Mouse (Mus musculus) CH12.LX (cell line): Measurements from ENCODE around the gene Stab1. TPM values are rescaled to one million over a fixed set of nuclear protein-coding genes. Genes with fewer than 3 reads are reported as not detected.

Source experiments
- DNase-seq: peaks from one replicate; pipeline ENCODE4 v3.0.0-alpha.2; 2013; ENCODE audit errors: extremely low read depth
- H3K27ac ChIP-seq: 2 replicates; pipeline ENCODE4 v1.5.1; 2012; ENCODE audit warnings: low read depth, mild to moderate bottlenecking, control low read depth, moderate library complexity; ENCODE audit not compliant: insufficient read depth
- H3K27me3 ChIP-seq: replicated peaks from 2 replicates; pipeline ENCODE3; 2012; ENCODE audit warnings: inconsistent platforms
- H3K36me3 ChIP-seq, 2 experiments: replicated peaks in 1 of 2; 2 replicates each; pipeline versions ENCODE3 to v1.6.1; 2012; ENCODE audit warnings: inconsistent platforms in 1 of 2, low read length in 1 of 2, mild to moderate bottlenecking in 1 of 2, mixed read lengths in 1 of 2, moderate library complexity in 1 of 2; ENCODE audit not compliant: control insufficient read depth in 1 of 2, insufficient read depth in 1 of 2
- H3K4me1 ChIP-seq, 2 experiments: 2 replicates each; pipeline ENCODE4 v1.6.1; 2012; ENCODE audit warnings: inconsistent platforms in 1 of 2, moderate library complexity in 1 of 2; ENCODE audit not compliant: insufficient read depth in 2 of 2, control insufficient read depth in 1 of 2
- H3K4me2 ChIP-seq: 2 replicates; pipeline ENCODE4 v1.6.1; 2012; ENCODE audit warnings: low read depth, mild to moderate bottlenecking, control low read depth; ENCODE audit not compliant: poor library complexity, insufficient read depth, severe bottlenecking
- H3K4me3 ChIP-seq, 3 experiments: fragments of 150-350 bp in 1 of 3; sonication (generic) in 1 of 3; replicated peaks in 1 of 3; 2 replicates each; pipeline versions ENCODE3 to v1.5.1; 2011 to 2012; ENCODE audit warnings: low read depth in 2 of 3, low read length in 2 of 3, mild to moderate bottlenecking in 2 of 3, moderate library complexity in 2 of 3, control low read depth in 1 of 3, improper control_type of control experiment in 1 of 3, inconsistent platforms in 1 of 3, mixed read lengths in 1 of 3; ENCODE audit not compliant: poor library complexity in 1 of 3
- H3K79me2 ChIP-seq: replicated peaks from 2 replicates; pipeline ENCODE4 v1.6.1; 2012; ENCODE audit warnings: mild to moderate bottlenecking, moderate library complexity; ENCODE audit not compliant: control insufficient read depth, poor library complexity, insufficient read depth, severe bottlenecking; ENCODE audit errors: extremely low read depth
- H3K9ac ChIP-seq: 2 replicates; pipeline ENCODE4 v1.6.1; 2012; ENCODE audit warnings: low read depth, mild to moderate bottlenecking, control low read depth, moderate library complexity; ENCODE audit not compliant: insufficient read depth
- H3K9me3 ChIP-seq: replicated peaks from 2 replicates; pipeline ENCODE3; 2012; ENCODE audit warnings: low read length, inconsistent platforms, mixed read lengths
- BHLHE40 ChIP-seq: IDR thresholded peaks from 2 replicates; pipeline ENCODE4 v1.6.1; 2011; ENCODE audit warnings: mild to moderate bottlenecking, low read depth, low read length, improper control_type of control experiment
- ELF1 ChIP-seq: IDR thresholded peaks from 2 replicates; pipeline ENCODE4 v1.6.1; 2014; ENCODE audit warnings: low read depth, mild to moderate bottlenecking, inconsistent platforms, low read length, improper control_type of control experiment
- ETS1 ChIP-seq: conservative IDR thresholded peaks from 2 replicates; pipeline ENCODE4 v1.6.1; 2012; ENCODE audit warnings: low read depth, mild to moderate bottlenecking, inconsistent platforms, low read length, improper control_type of control experiment, moderate library complexity
- GABPA ChIP-seq: IDR thresholded peaks from 2 replicates; pipeline ENCODE4 v1.6.1; 2012; ENCODE audit warnings: low read depth, low read length, improper control_type of control experiment, inconsistent platforms; ENCODE audit not compliant: insufficient replicate concordance
- IRF4 ChIP-seq: IDR thresholded peaks from 2 replicates; pipeline ENCODE4 v1.6.1; 2014; ENCODE audit warnings: low read depth, mild to moderate bottlenecking, inconsistent platforms, low read length, improper control_type of control experiment
- JUN ChIP-seq: IDR thresholded peaks from 2 replicates; pipeline ENCODE4 v1.6.1; 2011; ENCODE audit warnings: low read depth, mild to moderate bottlenecking, low read length, improper control_type of control experiment, moderate library complexity; ENCODE audit not compliant: insufficient read depth
- JUND ChIP-seq: conservative IDR thresholded peaks from 2 replicates; pipeline ENCODE4 v1.6.1; 2011; ENCODE audit warnings: low read depth, low read length, improper control_type of control experiment
- KAT2A ChIP-seq: IDR thresholded peaks from 2 replicates; pipeline ENCODE4 v1.6.1; 2012; ENCODE audit warnings: low read length, improper control_type of control experiment, inconsistent platforms; ENCODE audit not compliant: insufficient replicate concordance
- MAX ChIP-seq: IDR thresholded peaks from 2 replicates; pipeline ENCODE4 v1.6.1; 2011; ENCODE audit warnings: low read length, improper control_type of control experiment
- MYC ChIP-seq: IDR thresholded peaks from 2 replicates; pipeline ENCODE4 v1.6.1; 2011; ENCODE audit warnings: low read depth, mild to moderate bottlenecking, improper control_type of control experiment, low read length
- NELFE ChIP-seq: IDR thresholded peaks from 2 replicates; pipeline ENCODE4 v1.6.1; 2011; ENCODE audit warnings: low read depth, low read length, improper control_type of control experiment
- NRF1 ChIP-seq: IDR thresholded peaks from 2 replicates; pipeline ENCODE4 v1.6.1; 2014; ENCODE audit warnings: low read depth, mild to moderate bottlenecking, inconsistent platforms, low read length, improper control_type of control experiment, moderate library complexity
- POLR2A ChIP-seq: IDR thresholded peaks from 2 replicates; pipeline ENCODE4 v1.6.1; 2011; ENCODE audit warnings: low read depth, mild to moderate bottlenecking, improper control_type of control experiment, low read length
- SIN3A ChIP-seq: IDR thresholded peaks from 2 replicates; pipeline ENCODE4 v1.6.1; 2012; ENCODE audit warnings: low read length, improper control_type of control experiment, inconsistent platforms
- TBP ChIP-seq: conservative IDR thresholded peaks from 2 replicates; pipeline ENCODE4 v1.6.1; 2011; ENCODE audit warnings: low read depth, low read length, improper control_type of control experiment
- UBTF ChIP-seq: IDR thresholded peaks from 2 replicates; pipeline ENCODE4 v1.6.1; 2012; ENCODE audit warnings: low read depth, mild to moderate bottlenecking, inconsistent platforms, low read length, improper control_type of control experiment, moderate library complexity
- ZC3H11A ChIP-seq: IDR thresholded peaks from 2 replicates; pipeline ENCODE4 v1.6.1; 2012; ENCODE audit warnings: low read depth, mild to moderate bottlenecking, inconsistent platforms, low read length, improper control_type of control experiment
- ZKSCAN1 ChIP-seq: IDR thresholded peaks from 2 replicates; pipeline ENCODE4 v1.6.1; 2012; ENCODE audit warnings: low read depth, inconsistent platforms, low read length, improper control_type of control experiment, borderline replicate concordance
- ZNF384 ChIP-seq: IDR thresholded peaks from 2 replicates; pipeline ENCODE4 v1.6.1; 2012; ENCODE audit warnings: low read depth, low read length, improper control_type of control experiment, inconsistent platforms
- dilution Hi-C: fragments of 300-500 bp; cut with MboI; formaldehyde crosslinking; loops from 2 replicates; pipeline ENCODE4 v1.14.3; 2020; ENCODE audit warnings: low sequenced_read_pairs; ENCODE audit not compliant: extremely low pct_unique_long_range_greater_than_20kb, extremely low pct_ligation_motif_present
- in situ Hi-C: fragments of 300-500 bp; cut with MboI; formaldehyde crosslinking; loops from 3 replicates; pipeline ENCODE4 v1.14.3; 2019; ENCODE audit warnings: low sequenced_read_pairs, low pct_ligation_motif_present, low pct_unique_long_range_greater_than_20kb, mixed read lengths
- polyA plus RNA-seq: library from polyadenylated mRNA; unstranded; fragments of >175 nt; gene quantifications from 2 replicates; pipeline ENCODE4 v1.2.1, GENCODE M21; 2012; ENCODE audit warnings: low read depth; ENCODE audit not compliant: insufficient read length
- total RNA-seq, 2 experiments: library from RNA; depleted of rRNA; stranded (reverse); fragments of 300-350 nt in 1 of 2; fragments of >200 nt in 1 of 2; gene quantifications; 2 replicates each; pipeline ENCODE4 v1.2.3; 2012 to 2014

Gene Stab1
- total and polyA plus RNA-seq, 3 experiments = 3.9 to 11.2 (median 5.8) TPM

DNA sequence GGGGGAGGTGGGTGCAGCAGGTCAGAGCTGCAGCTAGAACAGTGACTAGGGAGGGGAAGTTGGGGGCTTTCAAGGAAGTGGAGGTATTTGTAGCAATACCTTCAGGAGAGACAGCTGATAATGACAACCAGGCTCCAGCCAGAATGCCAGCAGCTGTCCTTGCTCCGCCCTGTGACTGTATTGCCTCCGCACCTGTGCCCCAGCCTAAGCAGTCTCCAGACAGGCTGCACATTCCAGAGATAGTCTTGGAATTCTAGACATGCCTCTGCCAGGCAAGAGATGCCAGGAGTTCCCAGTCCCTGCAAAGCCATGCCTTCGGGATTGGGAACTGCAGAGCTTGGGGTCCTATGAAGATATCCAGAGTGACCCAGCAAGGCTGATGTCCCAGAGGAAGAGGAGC is 44.1 kb upstream of the Stab1 start:
- TF ChIP-seq SIN3A (no peak), JUN (no peak), ETS1 (no peak), TBP (no peak), JUND (no peak), ZNF384 (no peak), KAT2A (no peak), IRF4 (no peak), BHLHE40 (no peak)
- Histone ChIP-seq H3K27me3 (peaks cover 13% of the 10 kb centered on the region), H3K9me3 (no peaks in the 10 kb centered on the region), H3K4me2 (no peak overlapping the region), H3K36me3 (no peaks in the 10 kb centered on the region), H3K79me2 (no peaks in the 10 kb centered on the region), H3K4me1 (peaks cover 11 to 23% of the 10 kb centered on the region in 2 experiments), H3K4me3 (no peak overlapping the region), H3K27ac (no peak overlapping the region), H3K9ac (no peak overlapping the region)
- in situ Hi-C loops (no loop called here), dilution Hi-C loops (no loop called here)
- no peak for DNase-seq

DNA sequence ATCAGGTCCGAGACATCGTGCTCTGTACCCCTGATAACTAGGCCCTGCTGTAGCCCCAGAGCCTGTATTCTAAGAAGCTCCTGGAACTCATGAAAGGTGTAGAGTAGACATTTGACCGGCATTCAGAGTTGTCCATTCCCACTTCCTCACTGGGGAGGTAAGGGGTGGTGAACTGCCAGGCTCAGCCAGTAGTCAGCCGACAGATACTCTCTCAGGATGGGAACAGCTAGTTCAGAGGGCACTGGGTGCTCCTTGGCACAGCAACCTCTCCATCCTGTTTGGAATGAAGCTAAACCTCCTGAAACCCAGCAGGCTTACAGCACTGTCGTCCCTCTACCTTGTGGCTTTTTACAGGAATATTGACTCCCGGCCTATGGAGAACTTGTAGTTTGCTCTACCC is 43.4 kb upstream of the Stab1 start:
- DNase-seq = no peak
- in situ Hi-C loops (no loop called here), dilution Hi-C loops (no loop called here)
- TF ChIP-seq IRF4 (no peak), ELF1 (no peak), NELFE (no peak), ZC3H11A (no peak), UBTF (no peak), GABPA (no peak), JUN (no peak), MYC (no peak), ETS1 (no peak), MAX (no peak), POLR2A (no peak), ZKSCAN1 (no peak), BHLHE40 (no peak), NRF1 (no peak)
- H3K36me3 ChIP-seq = no peaks in the 10 kb centered on the region
- no peak overlapping the region for H3K27ac ChIP-seq
- H3K9me3 ChIP-seq = no peaks in the 10 kb centered on the region
- H3K9ac ChIP-seq = no peak overlapping the region
- H3K4me2 ChIP-seq = no peak overlapping the region
- peaks cover 9 to 23% of the 10 kb centered on the region in 2 experiments; a peak in 3 of 4 replicates for H3K4me1 ChIP-seq
- H3K79me2 ChIP-seq = no peaks in the 10 kb centered on the region
- no peak overlapping the region for H3K4me3 ChIP-seq
- H3K27me3 ChIP-seq = peaks cover 13% of the 10 kb centered on the region
